Mouse (Mus musculus) hindbrain, embryonic 13.5 days (tissue): ENCODE measurements around the gene Foxk1. TPM values are rescaled to one million over a fixed set of nuclear protein-coding genes. Genes with fewer than 3 reads are reported as not detected.

Source experiments
- ATAC-seq: fragments of 200-750 bp; cut with Nextera tagmentation; 2 replicates; pipeline ENCODE4 v1.8.0; 2017; ENCODE audit warnings: moderate TSS enrichment; ENCODE audit not compliant: low FRiP score
- H3K27ac ChIP-seq: fragments of 300-500 bp; sonication (generic); 2 replicates; pipeline ENCODE4 v1.5.1; 2015; ENCODE audit warnings: inconsistent platforms, mild to moderate bottlenecking, moderate library complexity
- H3K27me3 ChIP-seq: fragments of 300-500 bp; sonication (generic); 2 replicates; pipeline ENCODE4 v1.6.1; 2015; ENCODE audit warnings: mild to moderate bottlenecking, inconsistent platforms
- H3K36me3 ChIP-seq: fragments of 300-500 bp; sonication (generic); 2 replicates; pipeline ENCODE4 v1.6.1; 2015; ENCODE audit warnings: mild to moderate bottlenecking, inconsistent platforms
- H3K4me1 ChIP-seq: fragments of 300-500 bp; sonication (generic); replicated peaks from 2 replicates; pipeline ENCODE4 v1.6.1; 2015; ENCODE audit warnings: inconsistent platforms
- H3K4me2 ChIP-seq: fragments of 300-500 bp; sonication (generic); 2 replicates; pipeline ENCODE4 v1.6.1; 2015; ENCODE audit warnings: inconsistent platforms, mild to moderate bottlenecking, moderate library complexity
- H3K4me3 ChIP-seq: fragments of 300-500 bp; sonication (generic); 2 replicates; pipeline ENCODE4 v1.5.1; 2015; ENCODE audit warnings: mild to moderate bottlenecking, inconsistent platforms
- H3K9ac ChIP-seq: fragments of 300-500 bp; sonication (generic); 2 replicates; pipeline ENCODE4 v1.6.1; 2015; ENCODE audit warnings: mild to moderate bottlenecking, inconsistent platforms
- H3K9me3 ChIP-seq: fragments of 300-500 bp; sonication (generic); 2 replicates; pipeline ENCODE4 v1.6.1; 2016; ENCODE audit warnings: inconsistent platforms
- WGBS: fragments of 180-500 bp; shearing (Covaris S2); methylation state at CpG from one replicate; pipeline ENCODE4 v1.1.7; 2015; 5-methylcytosine and 5-hydroxymethylcytosine counted together
- polyA plus RNA-seq: library from polyadenylated mRNA; unstranded; fragments of >200 nt; fragmentation: Nextera tagmentation; extraction: Ambion mirVana; gene quantifications from 2 replicates; pipeline ENCODE4 v1.2.1, GENCODE M21; 2015

The Foxk1 gene
- polyA plus RNA-seq, 1 experiment from 2014 or later: 5.6 TPM

- H3K9ac ChIP-seq: no peak overlapping the region
- H3K4me3 ChIP-seq: no peak overlapping the region
- WGBS: 89% methylated on average over 7 of the region's 7 CpGs
- no peak overlapping the region for H3K4me2 ChIP-seq
- ATAC-seq: no peak
- H3K27me3 ChIP-seq: no peaks in the 10 kb centered on the region
- H3K27ac ChIP-seq: peak overlapping the region; percentile 84; the same call in 1 of the 2 replicates
- H3K36me3 ChIP-seq: 0 out of 2 replicates have a peak, but pooled peaks cover 12% of the 10 kb centered on the region
- H3K9me3 ChIP-seq: no peaks in the 10 kb centered on the region
- H3K4me1 ChIP-seq: peaks cover 73% of the 10 kb centered on the region
Observed at GRCm38 (mm10) chr5:142442045-142442440, 40.7 kb downstream of the Foxk1 start.

DNA sequence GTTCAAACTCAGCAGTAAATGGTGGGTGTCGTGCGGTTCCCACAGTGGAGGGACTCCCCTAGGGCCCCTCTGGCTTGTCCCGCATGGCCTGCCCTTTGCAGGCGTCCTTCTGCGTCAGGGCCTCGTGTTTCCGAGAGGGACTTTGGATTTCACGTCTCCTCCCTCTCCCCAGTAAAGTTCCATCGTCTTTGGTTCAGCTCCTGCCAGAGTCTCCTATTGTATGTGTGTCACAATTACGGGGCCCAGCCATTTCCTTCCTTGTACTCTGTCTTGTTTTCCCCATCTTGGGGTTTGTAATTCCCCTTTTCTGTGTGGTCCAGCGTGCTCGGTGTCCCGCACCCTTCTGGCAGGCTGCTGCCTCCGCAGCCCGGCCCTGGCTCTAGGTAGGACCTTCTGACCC is 42.2 kb downstream of the Foxk1 start:
- Histone ChIP-seq H3K4me2 (no peak overlapping the region), H3K27me3 (no peaks in the 10 kb centered on the region), H3K4me1 (peaks cover 83% of the 10 kb centered on the region), H3K9me3 (no peaks in the 10 kb centered on the region), H3K4me3 (no peak overlapping the region), H3K27ac (no peak overlapping the region), H3K36me3 (0 out of 2 replicates have a peak, but pooled peaks cover 3% of the 10 kb centered on the region), H3K9ac (no peak overlapping the region; the same call in 1 of the 2 replicates)
- 58% methylated on average over 15 of the region's 15 CpGs for WGBS
- no peak for ATAC-seq

DNA sequence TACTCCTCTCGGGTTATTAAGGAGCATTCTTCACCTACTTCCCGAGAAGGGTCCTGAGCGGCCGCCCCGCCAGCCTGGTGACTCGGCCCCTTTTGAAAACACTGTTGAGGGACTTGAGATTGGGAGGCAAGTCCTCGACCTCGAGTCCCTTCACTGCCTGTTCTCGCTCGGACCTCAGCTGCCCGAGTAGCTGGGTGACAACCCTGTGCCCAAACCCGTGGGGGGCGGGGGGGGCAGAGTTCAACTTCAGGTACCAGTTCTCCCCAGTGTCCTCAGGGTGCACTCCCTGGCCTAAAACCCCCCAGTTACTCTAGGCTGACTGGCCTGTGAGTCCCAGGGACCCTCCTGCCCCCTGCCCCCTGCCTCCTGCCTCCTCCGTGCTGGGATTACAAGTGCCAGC is 42.7 kb downstream of the Foxk1 start:
- ATAC-seq: no peak
- Histone ChIP-seq H3K9ac (no peak overlapping the region), H3K9me3 (no peaks in the 10 kb centered on the region), H3K4me2 (no peak overlapping the region), H3K4me1 (peaks cover 81% of the 10 kb centered on the region), H3K27me3 (no peaks in the 10 kb centered on the region), H3K4me3 (no peak overlapping the region), H3K27ac (no peak overlapping the region), H3K36me3 (peaks cover 2% of the 10 kb centered on the region; the same call in 1 of the 2 replicates)
- WGBS: 78% methylated on average over 14 of the region's 14 CpGs

GRCm38 (mm10) chr5:142444791-142445531 is 43.7 kb downstream of the Foxk1 start:
- H3K4me3 ChIP-seq: no peak overlapping the region
- 68% methylated on average over 11 of the region's 11 CpGs for WGBS
- H3K27ac ChIP-seq: peak overlapping the region; percentile 71
- no peaks in the 10 kb centered on the region for H3K9me3 ChIP-seq
- H3K4me2 ChIP-seq: no peak overlapping the region
- peak overlapping the region; percentile 51; the same call in 1 of the 2 replicates for H3K9ac ChIP-seq
- H3K4me1 ChIP-seq: peaks cover 71% of the 10 kb centered on the region
- ATAC-seq: no peak
- H3K27me3 ChIP-seq: no peaks in the 10 kb centered on the region
- H3K36me3 ChIP-seq: peaks cover 11% of the 10 kb centered on the region

- peak overlapping the region; percentile 51; the same call in 1 of the 2 replicates for H3K9ac ChIP-seq
- H3K4me1 ChIP-seq: peaks cover 64% of the 10 kb centered on the region
- H3K4me2 ChIP-seq: no peak overlapping the region
- 47% methylated on average over 8 of the region's 8 CpGs for WGBS
- H3K36me3 ChIP-seq: peaks cover 18% of the 10 kb centered on the region
- no peak for ATAC-seq
- no peak overlapping the region for H3K4me3 ChIP-seq
- peak overlapping the region; percentile 71 for H3K27ac ChIP-seq
- H3K27me3 ChIP-seq: no peaks in the 10 kb centered on the region
- no peaks in the 10 kb centered on the region for H3K9me3 ChIP-seq
Observed at GRCm38 (mm10) chr5:142445709-142446108, 44.4 kb downstream of the Foxk1 start.

- Histone ChIP-seq H3K27me3 (no peaks in the 10 kb centered on the region), H3K4me3 (no peak overlapping the region), H3K9ac (peak overlapping the region; percentile 40; the same call in 1 of the 2 replicates), H3K4me1 (peaks cover 45% of the 10 kb centered on the region), H3K9me3 (no peaks in the 10 kb centered on the region), H3K4me2 (no peak overlapping the region), H3K36me3 (peaks cover 33% of the 10 kb centered on the region), H3K27ac (peak overlapping the region; percentile 72)
- 6% methylated on average over 9 of the region's 9 CpGs for WGBS
- ATAC-seq: peak; percentile 70
Observed at GRCm38 (mm10) chr5:142448076-142448475, 46.8 kb downstream of the Foxk1 start.

GRCm38 (mm10) chr5:142448623-142449022 is 47.3 kb downstream of the Foxk1 start:
- no peak overlapping the region for H3K4me2 ChIP-seq
- WGBS: 45% methylated on average over 12 of the region's 12 CpGs
- no peak overlapping the region for H3K27ac ChIP-seq
- H3K4me1 ChIP-seq: peaks cover 40% of the 10 kb centered on the region
- no peak for ATAC-seq
- peaks cover 39% of the 10 kb centered on the region for H3K36me3 ChIP-seq
- H3K9ac ChIP-seq: no peak overlapping the region
- no peak overlapping the region for H3K4me3 ChIP-seq
- no peaks in the 10 kb centered on the region for H3K27me3 ChIP-seq
- no peaks in the 10 kb centered on the region for H3K9me3 ChIP-seq

- H3K27me3 ChIP-seq: no peaks in the 10 kb centered on the region
- 89% methylated on average over 9 of the region's 9 CpGs for WGBS
- no peak overlapping the region for H3K4me2 ChIP-seq
- peaks cover 59% of the 10 kb centered on the region for H3K36me3 ChIP-seq
- no peak for ATAC-seq
- peak overlapping the region; percentile 12; the same call in 1 of the 2 replicates for H3K27ac ChIP-seq
- no peak overlapping the region; the same call in none of the 2 replicates for H3K9ac ChIP-seq
- H3K4me1 ChIP-seq: peaks cover 19% of the 10 kb centered on the region
- no peaks in the 10 kb centered on the region for H3K9me3 ChIP-seq
- no peak overlapping the region for H3K4me3 ChIP-seq
Observed at GRCm38 (mm10) chr5:142450846-142451245, 49.5 kb downstream of the Foxk1 start.

GRCm38 (mm10) chr5:142451759-142452158 is 50.5 kb downstream of the Foxk1 start:
- Histone ChIP-seq H3K4me1 (peaks cover 14% of the 10 kb centered on the region), H3K9ac (no peak overlapping the region), H3K27ac (no peak overlapping the region), H3K4me3 (no peak overlapping the region), H3K36me3 (peaks cover 68% of the 10 kb centered on the region), H3K9me3 (no peaks in the 10 kb centered on the region), H3K4me2 (no peak overlapping the region), H3K27me3 (no peaks in the 10 kb centered on the region)
- WGBS: 6% methylated on average over 1 of the region's 1 CpGs
- ATAC-seq: no peak

DNA sequence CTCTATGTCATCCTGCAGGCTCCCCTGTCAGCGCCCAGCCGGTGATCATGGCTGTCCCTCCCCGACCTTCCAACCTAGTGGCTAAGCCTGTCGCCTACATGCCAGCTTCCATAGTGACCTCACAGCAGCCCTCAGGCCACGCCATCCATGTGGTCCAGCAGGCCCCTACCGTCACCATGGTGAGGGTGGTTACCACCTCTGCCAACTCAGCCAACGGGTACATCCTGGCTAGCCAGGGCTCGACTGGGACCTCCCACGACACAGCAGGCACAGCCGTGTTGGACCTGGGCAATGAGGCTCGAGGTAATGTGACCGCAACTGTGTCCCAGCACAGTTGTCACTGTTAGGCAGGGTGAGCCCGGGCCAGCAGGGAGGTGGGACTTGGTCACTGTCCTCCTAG is 52.4 kb downstream of the Foxk1 start:
- Histone ChIP-seq H3K9me3 (no peaks in the 10 kb centered on the region), H3K27ac (no peak overlapping the region), H3K4me2 (no peak overlapping the region), H3K4me1 (0 out of 2 replicates have a peak, but pooled peaks cover 3% of the 10 kb centered on the region), H3K9ac (no peak overlapping the region), H3K4me3 (no peak overlapping the region), H3K36me3 (peaks cover 88% of the 10 kb centered on the region), H3K27me3 (no peaks in the 10 kb centered on the region)
- ATAC-seq: no peak
- WGBS: 94% methylated on average over 13 of the region's 13 CpGs

GRCm38 (mm10) chr5:142456318-142456717 is 55.0 kb downstream of the Foxk1 start:
- no peak overlapping the region for H3K4me2 ChIP-seq
- no peak for ATAC-seq
- H3K9ac ChIP-seq: no peak overlapping the region
- no peaks in the 10 kb centered on the region for H3K27me3 ChIP-seq
- peaks cover 74% of the 10 kb centered on the region for H3K36me3 ChIP-seq
- H3K27ac ChIP-seq: no peak overlapping the region
- no peaks in the 10 kb centered on the region for H3K9me3 ChIP-seq
- H3K4me1 ChIP-seq: 0 out of 2 replicates have a peak, but pooled peaks cover 3% of the 10 kb centered on the region
- no peak overlapping the region for H3K4me3 ChIP-seq
- 59% methylated on average over 15 of the region's 15 CpGs for WGBS

DNA sequence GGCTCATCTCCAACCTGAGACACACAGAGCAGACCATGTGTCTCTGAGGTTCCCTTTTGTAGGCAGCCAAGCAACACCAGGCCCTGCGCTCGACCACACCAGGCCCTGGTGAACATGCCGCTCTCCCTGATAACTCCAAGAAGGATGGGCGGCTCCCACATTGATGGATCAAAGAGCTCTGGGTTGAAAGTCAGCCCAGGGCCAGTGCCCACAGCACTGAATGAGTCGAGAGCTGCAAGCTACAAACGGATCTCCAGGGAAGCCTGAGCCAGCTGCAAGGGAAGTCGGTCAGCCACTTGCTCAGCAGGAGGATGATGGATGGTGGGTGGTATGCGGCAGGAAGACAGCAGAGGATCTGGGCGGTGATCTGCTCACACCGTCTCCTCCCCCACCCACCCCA is 56.0 kb downstream of the Foxk1 start:
- H3K9ac ChIP-seq: 0 out of 2 replicates have a peak overlapping the region, but pooled peaks have one; percentile 49
- H3K27ac ChIP-seq: no peak overlapping the region; the same call in 1 of the 2 replicates
- no peak for ATAC-seq
- H3K27me3 ChIP-seq: no peaks in the 10 kb centered on the region
- 0 out of 2 replicates have a peak, but pooled peaks cover 3% of the 10 kb centered on the region for H3K4me1 ChIP-seq
- H3K36me3 ChIP-seq: peaks cover 77% of the 10 kb centered on the region
- H3K9me3 ChIP-seq: no peaks in the 10 kb centered on the region
- no peak overlapping the region for H3K4me3 ChIP-seq
- no peak overlapping the region for H3K4me2 ChIP-seq
- WGBS: 58% methylated on average over 10 of the region's 10 CpGs
